Mouse (Mus musculus) layer of hippocampus, postnatal 14 days (tissue): ENCODE measurements around the gene Wfikkn2. TPM values are rescaled to one million over a fixed set of nuclear protein-coding genes. Genes with fewer than 3 reads are reported as not detected.

Experiments
- DNase-seq, 2 experiments: peaks; one replicate each; pipeline ENCODE4 v3.0.0; 2021 to 2022; ENCODE audit warnings: low spot score in 2 of 2, mixed read lengths in 1 of 2
- total RNA-seq, 2 experiments: library from RNA; stranded (reverse); gene quantifications; 2 replicates each; pipeline ENCODE4 v1.2.3; 2021

Gene Wfikkn2
- total RNA-seq, 2 experiments from 2014 or later, result 1.4 to 5.1 TPM

GRCm38 (mm10) chr11:94196311-94196710, 49.5 kb downstream of the Wfikkn2 start:
- DNase-seq, result no peak

- no peak for DNase-seq
These were observed 52.7 kb downstream of the Wfikkn2 start for GRCm38 (mm10) chr11:94193109-94193508.

- DNase-seq, result no peak
These were observed 55.1 kb downstream of the Wfikkn2 start for GRCm38 (mm10) chr11:94190665-94191064.

- DNase-seq, result no peak
These were observed 56.2 kb downstream of the Wfikkn2 start for GRCm38 (mm10) chr11:94189579-94189978.

Other genes starting within 250 kb of the Wfikkn2 start
- 100 to 1,000 TPM; 218 to 238 TPM for gene Spag9, start 249.9 kb downstream of the Wfikkn2 start, total RNA-seq
- gene Tob1, start 34.6 kb downstream of the Wfikkn2 start, total RNA-seq, result 10 to 100 TPM; 32.3 to 32.4 TPM
- gene Gm21885, start 35.9 kb upstream of the Wfikkn2 start, total RNA-seq, result not detected
- 100 to 1,000 TPM; 119 to 127 TPM for gene Luc7l3, start 76.0 kb upstream of the Wfikkn2 start, total RNA-seq
- gene Ankrd40, start 82.0 kb upstream of the Wfikkn2 start, total RNA-seq, result 100 to 1,000 TPM in 1 of 2 experiments, 10 to 100 TPM in 1; 99.2 to 104 TPM
- gene Abcc3, start 147.0 kb upstream of the Wfikkn2 start, total RNA-seq, result 1 to 10 TPM; 1.8 to 3.8 TPM
- 10 to 100 TPM; 74.7 to 92.9 TPM for gene Cacna1g, start 228.2 kb upstream of the Wfikkn2 start, total RNA-seq
- gene Spata20, start 240.2 kb upstream of the Wfikkn2 start, total RNA-seq, result under 1 TPM; 0.35 to 0.43 TPM